Mouse (Mus musculus): ENCODE data around the gene Hes1. TPM values are rescaled to one million over a fixed set of nuclear protein-coding genes. Genes with fewer than 3 reads are reported as not detected.

Gene Hes1
- polyA plus RNA-seq, 1 experiment from 2014 or later, result 19.9 TPM

- Histone ChIP-seq H3K27me3 (replicated peaks) (no peaks in the 10 kb centered on the region; the same call in 1 of the 2 replicates), H3K4me3 (peak overlapping the region; percentile 71), H3K4me2 (peak overlapping the region; percentile 89), H3K27ac (replicated peaks) (peak overlapping the region; percentile 99), H3K9ac (peak overlapping the region; percentile 97), H3K4me1 (peaks cover 61% of the 10 kb centered on the region), H3K36me3 (no peaks in the 10 kb centered on the region), H3K9me3 (no peaks in the 10 kb centered on the region)
- under 1% methylated on average over 8 of the region's 8 CpGs for WGBS
- no peak for ATAC-seq (ENCODE audit: extremely low read depth, insufficient number of reproducible peaks, low FRiP score, low TSS enrichment)
Observed at GRCm38 (mm10) chr16:30064613-30065012, 429 bp downstream of the Hes1 start.

GRCm38 (mm10) chr16:30065077-30065476, 893 bp downstream of the Hes1 start:
- no peaks in the 10 kb centered on the region; the same call in 1 of the 2 replicates for H3K27me3 ChIP-seq (replicated peaks)
- peak overlapping the region; percentile 99 for H3K27ac ChIP-seq (replicated peaks)
- H3K9ac ChIP-seq, result peak overlapping the region; percentile 88
- H3K4me2 ChIP-seq, result peak overlapping the region; percentile 89
- H3K4me1 ChIP-seq, result peaks cover 61% of the 10 kb centered on the region
- peak overlapping the region; percentile 71 for H3K4me3 ChIP-seq
- no peaks in the 10 kb centered on the region for H3K9me3 ChIP-seq
- WGBS, result under 1% methylated on average over 21 of the region's 21 CpGs
- no peaks in the 10 kb centered on the region for H3K36me3 ChIP-seq
- ATAC-seq (ENCODE audit: extremely low read depth, insufficient number of reproducible peaks, low FRiP score, low TSS enrichment), result peak; percentile 61

GRCm38 (mm10) chr16:30065537-30066183, 1.5 kb downstream of the Hes1 start:
- Histone ChIP-seq H3K4me1 (peaks cover 57% of the 10 kb centered on the region), H3K4me3 (peak overlapping the region; percentile 71), H3K9me3 (no peaks in the 10 kb centered on the region), H3K36me3 (no peaks in the 10 kb centered on the region), H3K9ac (peak overlapping the region; percentile 88), H3K27me3 (replicated peaks) (no peaks in the 10 kb centered on the region; the same call in 1 of the 2 replicates), H3K4me2 (peak overlapping the region; percentile 89), H3K27ac (replicated peaks) (peak overlapping the region; percentile 99)
- ATAC-seq (ENCODE audit: extremely low read depth, insufficient number of reproducible peaks, low FRiP score, low TSS enrichment), result no peak
- WGBS, result under 1% methylated on average over 21 of the region's 21 CpGs

- Histone ChIP-seq H3K9ac (peak overlapping the region; percentile 88), H3K4me3 (peak overlapping the region; percentile 71), H3K4me2 (peak overlapping the region; percentile 89), H3K27ac (replicated peaks) (peak overlapping the region; percentile 99), H3K9me3 (no peaks in the 10 kb centered on the region), H3K27me3 (replicated peaks) (no peaks in the 10 kb centered on the region), H3K4me1 (peaks cover 56% of the 10 kb centered on the region), H3K36me3 (no peaks in the 10 kb centered on the region)
- no peak for ATAC-seq (ENCODE audit: extremely low read depth, insufficient number of reproducible peaks, low FRiP score, low TSS enrichment)
- under 1% methylated on average over 38 of the region's 38 CpGs for WGBS
Observed at GRCm38 (mm10) chr16:30066184-30066851, 2.1 kb downstream of the Hes1 start.

- Histone ChIP-seq H3K9ac (peak overlapping the region; percentile 88), H3K4me1 (peaks cover 51% of the 10 kb centered on the region), H3K4me2 (peak overlapping the region; percentile 89), H3K27ac (replicated peaks) (peak overlapping the region; percentile 99), H3K4me3 (peak overlapping the region; percentile 71), H3K36me3 (no peaks in the 10 kb centered on the region), H3K9me3 (no peaks in the 10 kb centered on the region), H3K27me3 (replicated peaks) (peaks cover 2% of the 10 kb centered on the region)
- under 1% methylated on average over 37 of the region's 46 CpGs for WGBS
- no peak for ATAC-seq (ENCODE audit: extremely low read depth, insufficient number of reproducible peaks, low FRiP score, low TSS enrichment)
Observed at GRCm38 (mm10) chr16:30066852-30067301, 2.7 kb downstream of the Hes1 start.

- Histone ChIP-seq H3K9me3 (no peaks in the 10 kb centered on the region), H3K9ac (peak overlapping the region; percentile 73), H3K4me1 (peaks cover 39% of the 10 kb centered on the region), H3K4me2 (peak overlapping the region; percentile 89), H3K27me3 (replicated peaks) (peaks cover 6% of the 10 kb centered on the region), H3K4me3 (peak overlapping the region; percentile 43), H3K27ac (replicated peaks) (peak overlapping the region; percentile 66), H3K36me3 (no peaks in the 10 kb centered on the region)
- no peak for ATAC-seq (ENCODE audit: extremely low read depth, insufficient number of reproducible peaks, low FRiP score, low TSS enrichment)
- 3% methylated on average over 36 of the region's 36 CpGs for WGBS
Observed at GRCm38 (mm10) chr16:30068041-30069020, 4.1 kb downstream of the Hes1 start.

GRCm38 (mm10) chr16:30069580-30069949, 5.4 kb downstream of the Hes1 start:
- Histone ChIP-seq H3K4me1 (peaks cover 36% of the 10 kb centered on the region), H3K9ac (peak overlapping the region; percentile 87), H3K27me3 (replicated peaks) (peaks cover 11% of the 10 kb centered on the region), H3K4me2 (peak overlapping the region; percentile 86), H3K4me3 (peak overlapping the region; percentile 59), H3K9me3 (no peaks in the 10 kb centered on the region), H3K27ac (replicated peaks) (peak overlapping the region; percentile 97), H3K36me3 (no peaks in the 10 kb centered on the region)
- 4% methylated on average over 4 of the region's 4 CpGs for WGBS
- ATAC-seq (ENCODE audit: extremely low read depth, insufficient number of reproducible peaks, low FRiP score, low TSS enrichment), result no peak

- peak overlapping the region; percentile 97 for H3K27ac ChIP-seq (replicated peaks)
- H3K9ac ChIP-seq, result peak overlapping the region; percentile 87
- no peaks in the 10 kb centered on the region for H3K9me3 ChIP-seq
- H3K4me1 ChIP-seq, result peaks cover 33% of the 10 kb centered on the region
- peaks cover 11% of the 10 kb centered on the region for H3K27me3 ChIP-seq (replicated peaks)
- WGBS, result under 1% methylated on average over 56 of the region's 82 CpGs
- H3K4me3 ChIP-seq, result peak overlapping the region; percentile 59
- peak overlapping the region; percentile 86 for H3K4me2 ChIP-seq
- ATAC-seq (ENCODE audit: extremely low read depth, insufficient number of reproducible peaks, low FRiP score, low TSS enrichment), result peak; percentile 75
- H3K36me3 ChIP-seq, result no peaks in the 10 kb centered on the region
Observed at GRCm38 (mm10) chr16:30069950-30070770, 6.0 kb downstream of the Hes1 start.

- Histone ChIP-seq H3K36me3 (no peaks in the 10 kb centered on the region), H3K9me3 (no peaks in the 10 kb centered on the region), H3K9ac (peak overlapping the region; percentile 87), H3K4me1 (peaks cover 33% of the 10 kb centered on the region), H3K4me3 (peak overlapping the region; percentile 59), H3K27me3 (replicated peaks) (peaks cover 11% of the 10 kb centered on the region), H3K4me2 (peak overlapping the region; percentile 86), H3K27ac (replicated peaks) (peak overlapping the region; percentile 97)
- WGBS, result 6% methylated on average over 12 of the region's 12 CpGs
- ATAC-seq (ENCODE audit: extremely low read depth, insufficient number of reproducible peaks, low FRiP score, low TSS enrichment), result no peak; the same call in 1 of the 2 replicates
Observed at GRCm38 (mm10) chr16:30070771-30071191, 6.6 kb downstream of the Hes1 start.

- no peak overlapping the region for H3K4me3 ChIP-seq
- H3K4me2 ChIP-seq, result no peak overlapping the region
- no peaks in the 10 kb centered on the region for H3K36me3 ChIP-seq
- H3K9ac ChIP-seq, result no peak overlapping the region
- H3K27ac ChIP-seq (replicated peaks), result no peak overlapping the region
- H3K27me3 ChIP-seq (replicated peaks), result peaks cover 11% of the 10 kb centered on the region
- peaks cover 24% of the 10 kb centered on the region for H3K4me1 ChIP-seq
- no peaks in the 10 kb centered on the region for H3K9me3 ChIP-seq
- 88% methylated on average over 1 of the region's 1 CpGs for WGBS
- no peak for ATAC-seq (ENCODE audit: extremely low read depth, insufficient number of reproducible peaks, low FRiP score, low TSS enrichment)
Observed at GRCm38 (mm10) chr16:30073317-30073716, 9.1 kb downstream of the Hes1 start.

All from heart, embryonic 13.5 days (tissue).